Mouse (Mus musculus): ENCODE measurements around the gene Nmnat3.

GRCm38 (mm10) chr9:98373358-98373757 lies 86.1 kb downstream of the Nmnat3 start:
- no peak for TF ChIP-seq CTCF (IDR thresholded peaks at IDR 0.05; ENCODE audit: extremely low read depth, insufficient read depth, insufficient read length, insufficient replicate concordance)
- no peak for TF ChIP-seq POLR2A (IDR thresholded peaks at IDR 0.05; ENCODE audit: low read depth, low read length)

Data from spleen, adult 2 months (tissue).